Mouse (Mus musculus): ENCODE measurements around the gene Lsm11. TPM values are rescaled to one million over a fixed set of nuclear protein-coding genes. Genes with fewer than 3 reads are reported as not detected.

Lsm11 gene
- polyA plus RNA-seq, 1 experiment from 2014 or later = 8.0 TPM

GRCm38 (mm10) chr11:45925436-45925835, 19.3 kb downstream of the Lsm11 start:
- Histone ChIP-seq H3K27me3 (ENCODE audit: control insufficient read depth, insufficient read depth, low read length) (no peaks in the 10 kb centered on the region), H3K36me3 (replicated peaks; ENCODE audit: control insufficient read depth, insufficient read depth, low read depth, low read length) (no peaks in the 10 kb centered on the region), H3K4me3 (ENCODE audit: low read depth, low read length) (no peak overlapping the region), H3K4me1 (ENCODE audit: control insufficient read depth, insufficient read depth, low read length) (peaks cover 4% of the 10 kb centered on the region; the same call in 1 of the 2 replicates), H3K9ac (replicated peaks; ENCODE audit: low read length) (no peak overlapping the region), H3K9me3 (replicated peaks; ENCODE audit: control insufficient read depth, low read length) (no peaks in the 10 kb centered on the region), H3K4me2 (ENCODE audit: low read depth, low read length) (no peak overlapping the region), H3K27ac (replicated peaks; ENCODE audit: low read depth, low read length) (no peak overlapping the region)
- 30% methylated on average over 6 of the region's 6 CpGs for WGBS
- DNase-seq (ENCODE audit: low spot score) = peak; percentile 6
- no peak for ATAC-seq (replicated peaks; ENCODE audit: insufficient number of reproducible peaks, low FRiP score, low TSS enrichment, low read depth)

- ATAC-seq (replicated peaks; ENCODE audit: insufficient number of reproducible peaks, low FRiP score, low TSS enrichment, low read depth) = no peak; the same call in 1 of the 2 replicates
- no peak overlapping the region for H3K4me3 ChIP-seq (ENCODE audit: low read depth, low read length)
Measured at GRCm38 (mm10) chr11:45921480-45921898, 23.2 kb downstream of the Lsm11 start.

GRCm38 (mm10) chr11:45921026-45921425, 23.7 kb downstream of the Lsm11 start:
- H3K27ac ChIP-seq (replicated peaks; ENCODE audit: low read depth, low read length) = no peak overlapping the region

More at GRCm38 (mm10) chr11:45921480-45921898, 23.2 kb downstream of the Lsm11 start:
- no peaks in the 10 kb centered on the region for H3K9me3 ChIP-seq (replicated peaks; ENCODE audit: control insufficient read depth, low read length)
- peak; percentile 36 for DNase-seq (ENCODE audit: low spot score)
- H3K27ac ChIP-seq (replicated peaks; ENCODE audit: low read depth, low read length) = no peak overlapping the region
- no peaks in the 10 kb centered on the region for H3K36me3 ChIP-seq (replicated peaks; ENCODE audit: control insufficient read depth, insufficient read depth, low read depth, low read length)
- H3K9ac ChIP-seq (replicated peaks; ENCODE audit: low read length) = peak overlapping the region; percentile 48
- H3K4me1 ChIP-seq (ENCODE audit: control insufficient read depth, insufficient read depth, low read length) = peaks cover 4% of the 10 kb centered on the region; the same call in 1 of the 2 replicates
- no peaks in the 10 kb centered on the region for H3K27me3 ChIP-seq (ENCODE audit: control insufficient read depth, insufficient read depth, low read length)
- WGBS = 14% methylated on average over 10 of the region's 10 CpGs
- H3K4me2 ChIP-seq (ENCODE audit: low read depth, low read length) = no peak overlapping the region; the same call in 1 of the 2 replicates

GRCm38 (mm10) chr11:45918836-45919235, 25.9 kb downstream of the Lsm11 start:
- no peak overlapping the region for H3K4me3 ChIP-seq (ENCODE audit: low read depth, low read length)
- no peak for DNase-seq (ENCODE audit: low spot score)
- H3K27me3 ChIP-seq (ENCODE audit: control insufficient read depth, insufficient read depth, low read length) = no peaks in the 10 kb centered on the region
- peaks cover 4% of the 10 kb centered on the region; the same call in 1 of the 2 replicates for H3K4me1 ChIP-seq (ENCODE audit: control insufficient read depth, insufficient read depth, low read length)
- no peak for ATAC-seq (replicated peaks; ENCODE audit: insufficient number of reproducible peaks, low FRiP score, low TSS enrichment, low read depth)
- H3K4me2 ChIP-seq (ENCODE audit: low read depth, low read length) = no peak overlapping the region
- no peaks in the 10 kb centered on the region for H3K36me3 ChIP-seq (replicated peaks; ENCODE audit: control insufficient read depth, insufficient read depth, low read depth, low read length)
- WGBS = 79% methylated on average over 4 of the region's 4 CpGs
- H3K9ac ChIP-seq (replicated peaks; ENCODE audit: low read length) = no peak overlapping the region
- H3K9me3 ChIP-seq (replicated peaks; ENCODE audit: control insufficient read depth, low read length) = no peaks in the 10 kb centered on the region
- no peak overlapping the region for H3K27ac ChIP-seq (replicated peaks; ENCODE audit: low read depth, low read length)

More at GRCm38 (mm10) chr11:45921026-45921425, 23.7 kb downstream of the Lsm11 start:
- Histone ChIP-seq H3K9me3 (replicated peaks; ENCODE audit: control insufficient read depth, low read length) (no peaks in the 10 kb centered on the region), H3K4me3 (ENCODE audit: low read depth, low read length) (no peak overlapping the region), H3K4me2 (ENCODE audit: low read depth, low read length) (no peak overlapping the region; the same call in 1 of the 2 replicates), H3K27me3 (ENCODE audit: control insufficient read depth, insufficient read depth, low read length) (no peaks in the 10 kb centered on the region), H3K4me1 (ENCODE audit: control insufficient read depth, insufficient read depth, low read length) (peaks cover 4% of the 10 kb centered on the region; the same call in 1 of the 2 replicates), H3K36me3 (replicated peaks; ENCODE audit: control insufficient read depth, insufficient read depth, low read depth, low read length) (no peaks in the 10 kb centered on the region), H3K9ac (replicated peaks; ENCODE audit: low read length) (peak overlapping the region; percentile 48)
- 55% methylated on average over 8 of the region's 8 CpGs for WGBS
- ATAC-seq (replicated peaks; ENCODE audit: insufficient number of reproducible peaks, low FRiP score, low TSS enrichment, low read depth) (no peak), DNase-seq (ENCODE audit: low spot score) (no peak)

GRCm38 (mm10) chr11:45918018-45918417, 26.7 kb downstream of the Lsm11 start:
- Histone ChIP-seq H3K4me1 (ENCODE audit: control insufficient read depth, insufficient read depth, low read length) (peaks cover 4% of the 10 kb centered on the region; the same call in 1 of the 2 replicates), H3K9ac (replicated peaks; ENCODE audit: low read length) (no peak overlapping the region), H3K4me2 (ENCODE audit: low read depth, low read length) (no peak overlapping the region), H3K9me3 (replicated peaks; ENCODE audit: control insufficient read depth, low read length) (no peaks in the 10 kb centered on the region), H3K27me3 (ENCODE audit: control insufficient read depth, insufficient read depth, low read length) (no peaks in the 10 kb centered on the region), H3K36me3 (replicated peaks; ENCODE audit: control insufficient read depth, insufficient read depth, low read depth, low read length) (no peaks in the 10 kb centered on the region), H3K4me3 (ENCODE audit: low read depth, low read length) (no peak overlapping the region), H3K27ac (replicated peaks; ENCODE audit: low read depth, low read length) (no peak overlapping the region)
- WGBS = 90% methylated on average over 6 of the region's 6 CpGs
- ATAC-seq (replicated peaks; ENCODE audit: insufficient number of reproducible peaks, low FRiP score, low TSS enrichment, low read depth) (no peak), DNase-seq (ENCODE audit: low spot score) (no peak)

GRCm38 (mm10) chr11:45916196-45916595, 28.5 kb downstream of the Lsm11 start:
- Histone ChIP-seq H3K4me3 (ENCODE audit: low read depth, low read length) (no peak overlapping the region), H3K36me3 (replicated peaks; ENCODE audit: control insufficient read depth, insufficient read depth, low read depth, low read length) (no peaks in the 10 kb centered on the region), H3K9ac (replicated peaks; ENCODE audit: low read length) (no peak overlapping the region), H3K27ac (replicated peaks; ENCODE audit: low read depth, low read length) (no peak overlapping the region), H3K4me2 (ENCODE audit: low read depth, low read length) (no peak overlapping the region), H3K9me3 (replicated peaks; ENCODE audit: control insufficient read depth, low read length) (no peaks in the 10 kb centered on the region), H3K4me1 (ENCODE audit: control insufficient read depth, insufficient read depth, low read length) (peaks cover under 1% of the 10 kb centered on the region; the same call in 1 of the 2 replicates), H3K27me3 (ENCODE audit: control insufficient read depth, insufficient read depth, low read length) (no peaks in the 10 kb centered on the region)
- ATAC-seq (replicated peaks; ENCODE audit: insufficient number of reproducible peaks, low FRiP score, low TSS enrichment, low read depth) (no peak), DNase-seq (ENCODE audit: low spot score) (no peak)
- WGBS = 85% methylated on average over 10 of the region's 10 CpGs

- Histone ChIP-seq H3K27me3 (ENCODE audit: control insufficient read depth, insufficient read depth, low read length) (no peaks in the 10 kb centered on the region), H3K36me3 (replicated peaks; ENCODE audit: control insufficient read depth, insufficient read depth, low read depth, low read length) (no peaks in the 10 kb centered on the region; the same call in 1 of the 2 replicates), H3K4me2 (ENCODE audit: low read depth, low read length) (no peak overlapping the region), H3K9me3 (replicated peaks; ENCODE audit: control insufficient read depth, low read length) (no peaks in the 10 kb centered on the region), H3K9ac (replicated peaks; ENCODE audit: low read length) (no peak overlapping the region), H3K4me1 (ENCODE audit: control insufficient read depth, insufficient read depth, low read length) (no peaks in the 10 kb centered on the region), H3K27ac (replicated peaks; ENCODE audit: low read depth, low read length) (no peak overlapping the region), H3K4me3 (ENCODE audit: low read depth, low read length) (no peak overlapping the region)
- 88% methylated on average over 5 of the region's 5 CpGs for WGBS
- ATAC-seq (replicated peaks; ENCODE audit: insufficient number of reproducible peaks, low FRiP score, low TSS enrichment, low read depth) (no peak), DNase-seq (ENCODE audit: low spot score) (no peak)
Measured at GRCm38 (mm10) chr11:45910701-45911100, 34.0 kb downstream of the Lsm11 start.

- H3K27me3 ChIP-seq (ENCODE audit: control insufficient read depth, insufficient read depth, low read length) = no peaks in the 10 kb centered on the region
- WGBS = 97% methylated on average over 7 of the region's 7 CpGs
- DNase-seq (ENCODE audit: low spot score) (no peak), ATAC-seq (replicated peaks; ENCODE audit: insufficient number of reproducible peaks, low FRiP score, low TSS enrichment, low read depth) (no peak)
- H3K4me3 ChIP-seq (ENCODE audit: low read depth, low read length) = no peak overlapping the region
- no peaks in the 10 kb centered on the region for H3K9me3 ChIP-seq (replicated peaks; ENCODE audit: control insufficient read depth, low read length)
- no peaks in the 10 kb centered on the region; the same call in 1 of the 2 replicates for H3K36me3 ChIP-seq (replicated peaks; ENCODE audit: control insufficient read depth, insufficient read depth, low read depth, low read length)
- no peak overlapping the region for H3K27ac ChIP-seq (replicated peaks; ENCODE audit: low read depth, low read length)
- no peak overlapping the region for H3K4me2 ChIP-seq (ENCODE audit: low read depth, low read length)
- no peaks in the 10 kb centered on the region for H3K4me1 ChIP-seq (ENCODE audit: control insufficient read depth, insufficient read depth, low read length)
- H3K9ac ChIP-seq (replicated peaks; ENCODE audit: low read length) = no peak overlapping the region
Measured at GRCm38 (mm10) chr11:45908894-45909293, 35.8 kb downstream of the Lsm11 start.
